Mouse (Mus musculus) E14TG2a.4 (cell line): ENCODE measurements at regions not wholly inside any gene's neighbourhood (a gene's known extent, or its start where the extent isn't known, plus 50 kb on each side); places are given as distances from the start of the nearest gene placed in this dataset.

Experiments
- CTCF ChIP-seq: conservative IDR thresholded peaks from 2 replicates; pipeline ENCODE4 v1.5.1; 2014; ENCODE audit warnings: low read length
- NANOG ChIP-seq: IDR thresholded peaks from 2 replicates; pipeline ENCODE4 v1.6.1; 2014; ENCODE audit warnings: borderline replicate concordance, low read length, mixed read lengths
- POU5F1 ChIP-seq: IDR thresholded peaks from 2 replicates; pipeline ENCODE4 v1.6.1; 2014; ENCODE audit warnings: low read length, borderline replicate concordance

DNA sequence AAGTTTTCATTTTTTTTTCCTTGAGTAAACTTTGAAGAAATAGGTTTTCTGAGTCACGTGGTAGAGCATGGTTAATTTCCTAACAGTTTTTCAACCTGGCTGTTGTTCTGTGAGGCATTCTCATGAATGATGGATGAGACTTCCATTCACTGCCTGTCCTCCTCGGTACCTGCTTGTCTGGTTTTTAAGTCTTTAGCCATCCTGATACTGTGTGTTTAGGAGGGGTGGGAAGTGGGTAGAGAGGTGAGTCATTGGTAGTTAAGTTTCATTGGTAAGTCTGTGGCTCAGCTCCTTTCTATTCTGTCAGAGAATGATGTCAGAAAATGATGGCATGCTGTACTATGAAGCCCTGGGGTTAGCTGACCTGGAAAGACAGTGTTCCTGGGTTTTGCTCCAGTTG lies 697.1 kb upstream of the Car8 start:
- TF ChIP-seq CTCF (no peak), NANOG (no peak), POU5F1 (no peak)
